9 mouse cellular contexts compared by ENCODE assay signal in genomic region chr11:78161968-78162367, GRCm38 (mm10). TPM values are rescaled to one million over a fixed set of nuclear protein-coding genes. Genes with fewer than 3 reads are reported as not detected.
A peak's percentile ranks its signal among the peaks of the same experiment; 100 is the strongest.
DNase-seq lines count a peak whose midpoint lies in the region; ATAC-seq and TF ChIP-seq lines count a peak whose summit lies in the region.
"Had no signal": no experiment of that assay in that cellular context is flagged by ENCODE, and none has a peak within 500 bp of the region (broad histone marks: within the 10 kb centered on the region; RNA-seq: fewer than 3 reads in every experiment).

No protein-coding gene starts in this region.

- no peak overlapping the region for H3K4me3 ChIP-seq in layer of hippocampus, adult 2 months
- peak overlapping the region; percentile 98 for H3K4me3 ChIP-seq in hindbrain, embryonic 13.5 days
- 0 out of 2 replicates have a peak overlapping the region, but pooled peaks have one; percentile 69 for H3K4me3 ChIP-seq in midbrain, embryonic 15.5 days

- TF ChIP-seq CTCF in layer of hippocampus, adult 2 months (conservative IDR thresholded peaks at IDR 0.05): no peak

- 62% methylated on average over 4 of the region's 4 CpGs for WGBS in hindbrain, embryonic 13.5 days
- WGBS in midbrain, embryonic 15.5 days: 68% methylated on average over 4 of the region's 4 CpGs

- peak overlapping the region; percentile 91 for H3K4me2 ChIP-seq in hindbrain, embryonic 13.5 days
- peak overlapping the region; percentile 72; the same call in 1 of the 2 replicates for H3K4me2 ChIP-seq in midbrain, embryonic 15.5 days

- DNase-seq in adrenal gland, adult (ENCODE audit: inconsistent age in 2 of 2, low spot score in 1 of 2): peak; percentile 25 to 45
- no peak for DNase-seq in adrenal gland, adult 2 months
- peak in 1 of 2 experiments; percentile 45 for DNase-seq in layer of hippocampus, adult 2 months (ENCODE audit: low spot score in 2 of 2)
- DNase-seq in layer of hippocampus, postnatal 36 days: no peak
- no peak for DNase-seq in layer of hippocampus, adult 9-11 months
- DNase-seq in testis, postnatal 14 days (ENCODE audit: low spot score): no peak
- DNase-seq: lung, postnatal 14 days had no signal

- H3K27ac ChIP-seq in layer of hippocampus, adult 2 months: peak overlapping the region; percentile 91; the same call in 1 of the 2 replicates
- H3K27ac ChIP-seq in hindbrain, embryonic 13.5 days: peak overlapping the region; percentile 99
- peak overlapping the region; percentile 92 for H3K27ac ChIP-seq in midbrain, embryonic 15.5 days

- peaks cover 53% of the 10 kb centered on the region for H3K36me3 ChIP-seq in hindbrain, embryonic 13.5 days
- peaks cover 24% of the 10 kb centered on the region for H3K36me3 ChIP-seq in midbrain, embryonic 15.5 days (replicated peaks)

- ATAC-seq in hindbrain, embryonic 13.5 days (ENCODE audit: low FRiP score): no peak
- ATAC-seq in midbrain, embryonic 15.5 days (replicated peaks): no peak

- no peaks in the 10 kb centered on the region for H3K9me3 ChIP-seq in hindbrain, embryonic 13.5 days
- H3K9me3 ChIP-seq in midbrain, embryonic 15.5 days: no peaks in the 10 kb centered on the region

- peak overlapping the region; percentile 100 for H3K9ac ChIP-seq in hindbrain, embryonic 13.5 days
- H3K9ac ChIP-seq in midbrain, embryonic 15.5 days: no peak overlapping the region

- H3K27me3 ChIP-seq in hindbrain, embryonic 13.5 days: no peaks in the 10 kb centered on the region
- H3K27me3 ChIP-seq in midbrain, embryonic 15.5 days (replicated peaks): no peaks in the 10 kb centered on the region

- peaks cover 59% of the 10 kb centered on the region for H3K4me1 ChIP-seq in hindbrain, embryonic 13.5 days (replicated peaks)
- H3K4me1 ChIP-seq in midbrain, embryonic 15.5 days: peaks cover 40% of the 10 kb centered on the region

RNA-seq across cellular contexts. Expression of gene Traf4, which starts 3.4 kb away (rescaled TPM):
- total RNA-seq in adrenal gland, adult 2 months (2021): 10 to 100 TPM; 29.8 to 31.2 TPM
- 128 and 131 TPM in 2 replicates for polyA plus RNA-seq in adrenal gland, adult 2 months (2012; rRNA removed)
- 10 to 100 TPM; 11.1 to 13.3 TPM for total RNA-seq in layer of hippocampus, adult 2 months (2021)
- 10 to 100 TPM; 10.9 to 15.0 TPM for total RNA-seq in layer of hippocampus, postnatal 36 days (2021)
- polyA plus RNA-seq in hindbrain, embryonic 13.5 days (2015; fragmentation: Nextera tagmentation; extraction: Ambion mirVana): 125 and 127 TPM in 2 replicates
- 101 and 107 TPM in 2 replicates for polyA plus RNA-seq in midbrain, embryonic 15.5 days (2015; fragmentation: Nextera tagmentation; extraction: Ambion mirVana)

RNA-seq across cellular contexts. Expression of gene Nek8, which starts 14.5 kb away (rescaled TPM):
- 10 to 100 TPM in 1 of 2 experiments, 1 to 10 TPM in 1; 6.5 to 12.1 TPM for total RNA-seq in adrenal gland, adult 2 months (2021)
- polyA plus RNA-seq in adrenal gland, adult 2 months (2012; rRNA removed): 26.7 and 30.5 TPM in 2 replicates
- 1 to 10 TPM; 2.6 to 3.3 TPM for total RNA-seq in layer of hippocampus, adult 2 months (2021)
- total RNA-seq in layer of hippocampus, postnatal 36 days (2021): 1 to 10 TPM; 2.4 to 2.5 TPM
- polyA plus RNA-seq in hindbrain, embryonic 13.5 days (2015; fragmentation: Nextera tagmentation; extraction: Ambion mirVana): 6.6 and 6.7 TPM in 2 replicates
- 6.5 and 7.3 TPM in 2 replicates for polyA plus RNA-seq in midbrain, embryonic 15.5 days (2015; fragmentation: Nextera tagmentation; extraction: Ambion mirVana)

RNA-seq across cellular contexts. Expression of gene Tlcd1, which starts 14.5 kb away (rescaled TPM):
- 10 to 100 TPM; 40.4 to 61.5 TPM for total RNA-seq in adrenal gland, adult 2 months (2021)
- 319 and 423 TPM in 2 replicates for polyA plus RNA-seq in adrenal gland, adult 2 months (2012; rRNA removed)
- 10 to 100 TPM; 21.1 to 24.3 TPM for total RNA-seq in layer of hippocampus, adult 2 months (2021)
- 10 to 100 TPM; 22.3 to 24.0 TPM for total RNA-seq in layer of hippocampus, postnatal 36 days (2021)
- 7.0 and 8.3 TPM in 2 replicates for polyA plus RNA-seq in hindbrain, embryonic 13.5 days (2015; fragmentation: Nextera tagmentation; extraction: Ambion mirVana)
- 7.4 and 7.6 TPM in 2 replicates for polyA plus RNA-seq in midbrain, embryonic 15.5 days (2015; fragmentation: Nextera tagmentation; extraction: Ambion mirVana)

RNA-seq across cellular contexts. Expression of gene Rpl23a, which starts 21.4 kb away (rescaled TPM):
- 1,000 to 10,000 TPM; 1,792 to 2,242 TPM for total RNA-seq in adrenal gland, adult 2 months (2021)
- 21.4 and 29.1 TPM in 2 replicates for polyA plus RNA-seq in adrenal gland, adult 2 months (2012; rRNA removed)
- total RNA-seq in layer of hippocampus, adult 2 months (2021): 100 to 1,000 TPM; 747 to 755 TPM
- 100 to 1,000 TPM; 714 to 715 TPM for total RNA-seq in layer of hippocampus, postnatal 36 days (2021)
- 913 and 965 TPM in 2 replicates for polyA plus RNA-seq in hindbrain, embryonic 13.5 days (2015; fragmentation: Nextera tagmentation; extraction: Ambion mirVana)
- polyA plus RNA-seq in midbrain, embryonic 15.5 days (2015; fragmentation: Nextera tagmentation; extraction: Ambion mirVana): 695 and 703 TPM in 2 replicates

RNA-seq across cellular contexts. Expression of gene Rab34, which starts 26.3 kb away (rescaled TPM):
- 10 to 100 TPM; 64.7 to 99.1 TPM for total RNA-seq in adrenal gland, adult 2 months (2021)
- polyA plus RNA-seq in adrenal gland, adult 2 months (2012; rRNA removed): 240 and 334 TPM in 2 replicates
- total RNA-seq in layer of hippocampus, adult 2 months (2021): 10 to 100 TPM; 33.3 TPM
- 10 to 100 TPM; 26.8 to 28.5 TPM for total RNA-seq in layer of hippocampus, postnatal 36 days (2021)
- polyA plus RNA-seq in hindbrain, embryonic 13.5 days (2015; fragmentation: Nextera tagmentation; extraction: Ambion mirVana): 53.2 TPM in 2 replicates
- polyA plus RNA-seq in midbrain, embryonic 15.5 days (2015; fragmentation: Nextera tagmentation; extraction: Ambion mirVana): 56.3 and 61.5 TPM in 2 replicates

Comparison
In these comparisons a context has a peak if more than half of its experiments do, and no peak if none do; other contexts are left out.
1. DNase-seq: peak in adrenal gland, adult (2 of 2); none in adrenal gland, adult 2 months (single experiment), layer of hippocampus, postnatal 36 days (0 of 2), layer of hippocampus, adult 9-11 months (single experiment) and testis, postnatal 14 days (single experiment).
2. Peak in every context shown above with its lines, with median percentiles within 50 percentile points of each other: H3K27ac ChIP-seq.